Mouse (Mus musculus): ENCODE data around the gene Tedc1. TPM values are rescaled to one million over a fixed set of nuclear protein-coding genes. Genes with fewer than 3 reads are reported as not detected.

Gene Tedc1
- polyA plus RNA-seq, 1 experiment from 2014 or later = 71.1 TPM

GRCm38 (mm10) chr12:113152272-113152661, 4.0 kb upstream of the Tedc1 start:
- peak; percentile 72 for DNase-seq (ENCODE audit: low spot score)

GRCm38 (mm10) chr12:113152991-113153525, 3.2 kb upstream of the Tedc1 start:
- no peak for DNase-seq (ENCODE audit: low spot score)

GRCm38 (mm10) chr12:113153971-113154370, 2.2 kb upstream of the Tedc1 start:
- DNase-seq (ENCODE audit: low spot score) = no peak

- DNase-seq (ENCODE audit: low spot score) = no peak
These were observed 1.5 kb upstream of the Tedc1 start for GRCm38 (mm10) chr12:113154747-113155075.

GRCm38 (mm10) chr12:113155076-113155771, 997 bp upstream of the Tedc1 start:
- peak; percentile 62 for DNase-seq (ENCODE audit: low spot score)

GRCm38 (mm10) chr12:113156540-113156929, 314 bp downstream of the Tedc1 start:
- peak; percentile 60 for DNase-seq (ENCODE audit: low spot score)

- DNase-seq (ENCODE audit: low spot score) = no peak
These were observed 781 bp downstream of the Tedc1 start for GRCm38 (mm10) chr12:113157002-113157401.

GRCm38 (mm10) chr12:113157521-113157920, 1.3 kb downstream of the Tedc1 start:
- no peak for DNase-seq (ENCODE audit: low spot score)

- DNase-seq (ENCODE audit: low spot score) = no peak
These were observed 1.8 kb downstream of the Tedc1 start for GRCm38 (mm10) chr12:113157971-113158370.

- no peak for DNase-seq (ENCODE audit: low spot score)
These were observed 7.4 kb downstream of the Tedc1 start for GRCm38 (mm10) chr12:113163561-113164006.

GRCm38 (mm10) chr12:113168031-113168536, 11.9 kb downstream of the Tedc1 start:
- peak; percentile 84 for DNase-seq (ENCODE audit: low spot score)

- DNase-seq (ENCODE audit: low spot score) = no peak
These were observed 20.9 kb downstream of the Tedc1 start for GRCm38 (mm10) chr12:113176960-113177725.

GRCm38 (mm10) chr12:113181020-113181419, 24.8 kb downstream of the Tedc1 start:
- no peak for DNase-seq (ENCODE audit: low spot score)

- peak; percentile 20 for DNase-seq (ENCODE audit: low spot score)
These were observed 28.7 kb downstream of the Tedc1 start for GRCm38 (mm10) chr12:113184945-113185344.

- peak; percentile 26 for DNase-seq (ENCODE audit: low spot score)
These were observed 29.4 kb downstream of the Tedc1 start, which contains the start of gene Tmem121 for GRCm38 (mm10) chr12:113185442-113186291. TSS of gene Tmem121 (plus strand) at chr12:113185930.

- no peak for DNase-seq (ENCODE audit: low spot score)
These were observed 30.2 kb downstream of the Tedc1 start for GRCm38 (mm10) chr12:113186326-113187010.

- no peak for DNase-seq (ENCODE audit: low spot score)
These were observed 30.8 kb downstream of the Tedc1 start for GRCm38 (mm10) chr12:113187011-113187375.

- DNase-seq (ENCODE audit: low spot score) = peak; percentile 88
These were observed 31.5 kb downstream of the Tedc1 start for GRCm38 (mm10) chr12:113187584-113188295.

GRCm38 (mm10) chr12:113188349-113189055, 32.3 kb downstream of the Tedc1 start:
- no peak for DNase-seq (ENCODE audit: low spot score)

All from thymus, postnatal 0 days (tissue).